Mouse (Mus musculus): Measurements from ENCODE around the gene Vstm4. TPM values are rescaled to one million over a fixed set of nuclear protein-coding genes. Genes with fewer than 3 reads are reported as not detected.
A peak's percentile ranks its signal among the peaks of the same experiment; 100 is the strongest.

Vstm4 gene
- polyA plus RNA-seq, 1 experiment from 2014 or later = 6.0 TPM

GRCm38 (mm10) chr14:32960481-32960880, 103.9 kb downstream of the Vstm4 start:
- no peak for ATAC-seq
- no peaks in the 10 kb centered on the region for H3K9me3 ChIP-seq (ENCODE audit: low read length)
- peak; percentile 76 for DNase-seq
- 52% methylated on average over 5 of the region's 5 CpGs for WGBS (ENCODE audit: insufficient replicate concordance)
- H3K9ac ChIP-seq (replicated peaks) = no peak overlapping the region
- H3K4me2 ChIP-seq (ENCODE audit: low read depth, low read length) = no peak overlapping the region
- H3K27ac ChIP-seq (ENCODE audit: low read depth) = no peak overlapping the region
- H3K4me1 ChIP-seq (ENCODE audit: insufficient read depth) = no peaks in the 10 kb centered on the region
- no peaks in the 10 kb centered on the region for H3K27me3 ChIP-seq (ENCODE audit: insufficient read depth, low read length)
- TF ChIP-seq EP300 (IDR thresholded peaks at IDR 0.05; ENCODE audit: low read depth) = no peak
- TF ChIP-seq CTCF (IDR thresholded peaks at IDR 0.05; ENCODE audit: low read depth) = peak; percentile 90
- no peak overlapping the region for H3K4me3 ChIP-seq (ENCODE audit: low read depth, low read length)
- H3K36me3 ChIP-seq (replicated peaks; ENCODE audit: insufficient read depth, low read length) = peaks cover 2% of the 10 kb centered on the region; the same call in 1 of the 2 replicates

- Histone ChIP-seq H3K4me2 (ENCODE audit: low read depth, low read length) (no peak overlapping the region), H3K36me3 (replicated peaks; ENCODE audit: insufficient read depth, low read length) (peaks cover 2% of the 10 kb centered on the region), H3K27me3 (ENCODE audit: insufficient read depth, low read length) (no peaks in the 10 kb centered on the region), H3K4me1 (ENCODE audit: insufficient read depth) (no peaks in the 10 kb centered on the region), H3K9ac (replicated peaks) (no peak overlapping the region), H3K27ac (ENCODE audit: low read depth) (no peak overlapping the region), H3K9me3 (ENCODE audit: low read length) (no peaks in the 10 kb centered on the region), H3K4me3 (ENCODE audit: low read depth, low read length) (no peak overlapping the region)
- ATAC-seq (no peak), DNase-seq (no peak)
- 77% methylated on average over 10 of the region's 10 CpGs for WGBS (ENCODE audit: insufficient replicate concordance)
- no peak for TF ChIP-seq CTCF (IDR thresholded peaks at IDR 0.05; ENCODE audit: low read depth)
- no peak for TF ChIP-seq EP300 (IDR thresholded peaks at IDR 0.05; ENCODE audit: low read depth)
Measured at GRCm38 (mm10) chr14:32964742-32965141, 108.2 kb downstream of the Vstm4 start.

GRCm38 (mm10) chr14:32970700-32971099, 114.1 kb downstream of the Vstm4 start:
- Histone ChIP-seq H3K9ac (replicated peaks) (no peak overlapping the region), H3K27ac (ENCODE audit: low read depth) (no peak overlapping the region), H3K27me3 (ENCODE audit: insufficient read depth, low read length) (no peaks in the 10 kb centered on the region), H3K4me3 (ENCODE audit: low read depth, low read length) (no peak overlapping the region), H3K4me1 (ENCODE audit: insufficient read depth) (no peaks in the 10 kb centered on the region), H3K4me2 (ENCODE audit: low read depth, low read length) (no peak overlapping the region), H3K9me3 (ENCODE audit: low read length) (no peaks in the 10 kb centered on the region), H3K36me3 (replicated peaks; ENCODE audit: insufficient read depth, low read length) (peaks cover 2% of the 10 kb centered on the region)
- peak; percentile 45 for DNase-seq
- peak; percentile 80 for ATAC-seq
- TF ChIP-seq EP300 (IDR thresholded peaks at IDR 0.05; ENCODE audit: low read depth) (no peak), CTCF (IDR thresholded peaks at IDR 0.05; ENCODE audit: low read depth) (no peak)
- WGBS (ENCODE audit: insufficient replicate concordance) = 74% methylated on average over 9 of the region's 9 CpGs

GRCm38 (mm10) chr14:32984176-32984738, 127.7 kb downstream of the Vstm4 start:
- Histone ChIP-seq H3K4me3 (ENCODE audit: low read depth, low read length) (no peak overlapping the region), H3K4me1 (ENCODE audit: insufficient read depth) (no peaks in the 10 kb centered on the region), H3K36me3 (replicated peaks; ENCODE audit: insufficient read depth, low read length) (no peaks in the 10 kb centered on the region; the same call in 1 of the 2 replicates), H3K27ac (ENCODE audit: low read depth) (no peak overlapping the region), H3K27me3 (ENCODE audit: insufficient read depth, low read length) (no peaks in the 10 kb centered on the region), H3K4me2 (ENCODE audit: low read depth, low read length) (no peak overlapping the region), H3K9me3 (ENCODE audit: low read length) (no peaks in the 10 kb centered on the region), H3K9ac (replicated peaks) (no peak overlapping the region)
- DNase-seq (no peak), ATAC-seq (no peak)
- no peak for TF ChIP-seq CTCF (IDR thresholded peaks at IDR 0.05; ENCODE audit: low read depth)
- TF ChIP-seq EP300 (IDR thresholded peaks at IDR 0.05; ENCODE audit: low read depth) = no peak
- WGBS (ENCODE audit: insufficient replicate concordance) = 61% methylated on average over 6 of the region's 6 CpGs

GRCm38 (mm10) chr14:32986659-32987058, 130.1 kb downstream of the Vstm4 start:
- ATAC-seq (no peak), DNase-seq (no peak)
- no peak overlapping the region for H3K9ac ChIP-seq (replicated peaks)
- H3K4me3 ChIP-seq (ENCODE audit: low read depth, low read length) = no peak overlapping the region
- no peaks in the 10 kb centered on the region for H3K4me1 ChIP-seq (ENCODE audit: insufficient read depth)
- H3K27ac ChIP-seq (ENCODE audit: low read depth) = no peak overlapping the region
- no peaks in the 10 kb centered on the region for H3K9me3 ChIP-seq (ENCODE audit: low read length)
- H3K4me2 ChIP-seq (ENCODE audit: low read depth, low read length) = no peak overlapping the region
- TF ChIP-seq CTCF (IDR thresholded peaks at IDR 0.05; ENCODE audit: low read depth) = no peak
- no peak for TF ChIP-seq EP300 (IDR thresholded peaks at IDR 0.05; ENCODE audit: low read depth)
- no peaks in the 10 kb centered on the region; the same call in 1 of the 2 replicates for H3K36me3 ChIP-seq (replicated peaks; ENCODE audit: insufficient read depth, low read length)
- WGBS (ENCODE audit: insufficient replicate concordance) = 57% methylated on average over 4 of the region's 4 CpGs
- no peaks in the 10 kb centered on the region for H3K27me3 ChIP-seq (ENCODE audit: insufficient read depth, low read length)

Other genes with a start within 250 kb of the Vstm4 start
- 0.12 and 0.14 TPM in 2 replicates for gene 3425401B19Rik, start 171.5 kb upstream of the Vstm4 start, polyA plus RNA-seq (2015; fragmentation: Nextera tagmentation; extraction: Ambion mirVana)
- gene Tmem273, start 70.8 kb upstream of the Vstm4 start, polyA plus RNA-seq (2015; fragmentation: Nextera tagmentation; extraction: Ambion mirVana) = 0.92 and 1.1 TPM in 2 replicates
- gene Fam170b, start 22.8 kb upstream of the Vstm4 start, polyA plus RNA-seq (2015; fragmentation: Nextera tagmentation; extraction: Ambion mirVana) = 0.06 and 0.11 TPM in 2 replicates
- gene Lrrc18, start 134.6 kb downstream of the Vstm4 start, polyA plus RNA-seq (2015; fragmentation: Nextera tagmentation; extraction: Ambion mirVana) = 0.06 and 0.11 TPM in 2 replicates